ENCODE assay signal across 23 mouse cellular contexts in the genomic region with DNA sequence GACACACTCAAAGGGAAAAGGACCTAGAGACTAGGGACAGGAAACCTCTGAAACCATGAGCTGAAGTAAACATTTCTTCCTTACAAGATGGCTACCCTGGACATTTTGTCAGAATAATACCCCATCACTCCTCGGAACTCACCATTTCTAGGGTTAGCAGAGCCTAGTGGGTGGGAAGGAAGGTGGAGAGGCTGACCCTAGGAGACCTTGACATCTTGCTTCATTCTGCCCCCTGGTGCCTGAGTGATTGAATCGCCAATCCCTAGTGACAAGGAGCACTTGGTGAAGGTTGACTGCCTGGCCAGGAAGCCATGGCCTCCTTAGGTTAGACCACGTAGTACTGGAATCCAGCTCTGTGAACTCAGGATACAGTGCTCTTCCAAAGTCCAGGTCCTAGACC.
DNase-seq lines count a peak whose midpoint lies in the region; ATAC-seq and TF ChIP-seq lines count a peak whose summit lies in the region.
"Had no signal": no experiment of that assay in that cellular context is flagged by ENCODE, and none has a peak within 500 bp of the region (broad histone marks: within the 10 kb centered on the region; RNA-seq: fewer than 3 reads in every experiment).

No protein-coding gene starts in this region.

- TF ChIP-seq POLR2A in ES-Bruce4 (IDR thresholded peaks at IDR 0.05; ENCODE audit: insufficient read depth, low read length) (no peak), MEL (IDR thresholded peaks at IDR 0.05; ENCODE audit: control insufficient read depth in 1 of 2, insufficient read depth in 1 of 2, low read depth in 1 of 2, low read length in 2 of 2, poor library complexity in 1 of 2) (no peak)

- no peak overlapping the region for H3K27ac ChIP-seq in lung, embryonic 14.5 days (ENCODE audit: low read depth)
- H3K27ac ChIP-seq in ES-Bruce4 (ENCODE audit: insufficient read depth, low read length) (no peak overlapping the region), MEL (ENCODE audit: control insufficient read depth, low read depth, low read length) (no peak overlapping the region)
- no peak overlapping the region for H3K27ac ChIP-seq in hindbrain, postnatal 0 days
- no peak overlapping the region for H3K27ac ChIP-seq in embryonic facial prominence, embryonic 10.5 days (replicated peaks)
- H3K27ac ChIP-seq: embryonic facial prominence, embryonic 13.5 days; forebrain, embryonic 15.5 days; limb, embryonic 12.5 days; liver, embryonic 12.5 days; midbrain, embryonic 12.5 days had no signal

- H3K9me3 ChIP-seq in lung, embryonic 14.5 days (ENCODE audit: low read depth, low read length): no peaks in the 10 kb centered on the region
- H3K9me3 ChIP-seq in ES-Bruce4 (replicated peaks; ENCODE audit: control insufficient read depth, insufficient read depth, low read length, poor library complexity, severe bottlenecking) (no peaks in the 10 kb centered on the region), MEL (replicated peaks; ENCODE audit: insufficient read depth, low read length) (no peaks in the 10 kb centered on the region)
- no peaks in the 10 kb centered on the region for H3K9me3 ChIP-seq in hindbrain, postnatal 0 days (ENCODE audit: low read length)
- no peaks in the 10 kb centered on the region for H3K9me3 ChIP-seq in embryonic facial prominence, embryonic 10.5 days
- H3K9me3 ChIP-seq: embryonic facial prominence, embryonic 13.5 days; forebrain, embryonic 15.5 days; limb, embryonic 12.5 days; liver, embryonic 12.5 days; midbrain, embryonic 12.5 days had no signal

- H3K4me3 ChIP-seq in lung, embryonic 14.5 days (ENCODE audit: low read depth, low read length): no peak overlapping the region
- H3K4me3 ChIP-seq in ES-Bruce4 (ENCODE audit: low read depth, low read length) (no peak overlapping the region), MEL (ENCODE audit: control insufficient read depth in 1 of 2, insufficient read depth in 1 of 2, low read depth in 2 of 2, low read length in 2 of 2) (no peak overlapping the region)
- H3K4me3 ChIP-seq in hindbrain, postnatal 0 days (ENCODE audit: low read length): no peak overlapping the region
- no peak overlapping the region for H3K4me3 ChIP-seq in embryonic facial prominence, embryonic 10.5 days
- H3K4me3 ChIP-seq: embryonic facial prominence, embryonic 13.5 days; forebrain, embryonic 15.5 days; limb, embryonic 12.5 days; liver, embryonic 12.5 days; midbrain, embryonic 12.5 days had no signal

- DNase-seq in lung, embryonic 14.5 days: no peak
- no peak for DNase-seq in lung, postnatal 10 days
- peak; percentile 3 for DNase-seq in MEL (ENCODE audit: low read depth, low spot score)
- no peak for DNase-seq in hindbrain, postnatal 0 days (ENCODE audit: low spot score)
- DNase-seq in left cerebral cortex, postnatal 36 days (ENCODE audit: low spot score in 2 of 2): no peak
- DNase-seq in embryonic facial prominence, embryonic 10.5 days (ENCODE audit: low spot score): no peak
- DNase-seq: adrenal gland, postnatal 25 days; cerebellum, adult 11 months; heart, postnatal 14 days; kidney, adult 9 months; kidney, postnatal 4 days; lung, adult 2 months; lung, postnatal 4 days; right cerebral cortex, adult 18-20 months; thymus, postnatal 25 days had no signal

- intact Hi-C loops in left cerebral cortex, postnatal 36 days (cut with DNase I): no loop called here

- no peak for TF ChIP-seq RAD21 in MEL (IDR thresholded peaks at IDR 0.05; ENCODE audit: low read depth, low read length)

- no peak for ATAC-seq in lung, embryonic 14.5 days (ENCODE audit: insufficient read depth)
- no peak for ATAC-seq in hindbrain, postnatal 0 days
- ATAC-seq: forebrain, embryonic 15.5 days; inflammation-experienced regulatory T-cells, adult 6 months; liver, embryonic 12.5 days had no signal

- no peaks in the 10 kb centered on the region for H3K27me3 ChIP-seq in lung, embryonic 14.5 days (ENCODE audit: insufficient read depth, low read length)
- no peaks in the 10 kb centered on the region for H3K27me3 ChIP-seq in ES-Bruce4 (ENCODE audit: control insufficient read depth, insufficient read depth, low read length, poor library complexity, severe bottlenecking)
- no peaks in the 10 kb centered on the region for H3K27me3 ChIP-seq in MEL (ENCODE audit: control insufficient read depth in 1 of 2, insufficient read depth in 2 of 2, low read length in 2 of 2)
- H3K27me3 ChIP-seq in hindbrain, postnatal 0 days (ENCODE audit: insufficient read depth, low read length): no peaks in the 10 kb centered on the region
- H3K27me3 ChIP-seq in embryonic facial prominence, embryonic 10.5 days (replicated peaks; ENCODE audit: low read depth, poor library complexity, severe bottlenecking): no peaks in the 10 kb centered on the region
- H3K27me3 ChIP-seq: embryonic facial prominence, embryonic 13.5 days; liver, embryonic 12.5 days had no signal

- 71% methylated on average over 3 of the region's 3 CpGs for WGBS in lung, embryonic 14.5 days
- WGBS in hindbrain, postnatal 0 days: 67% methylated on average over 3 of the region's 3 CpGs
- 69% methylated on average over 3 of the region's 3 CpGs for WGBS in embryonic facial prominence, embryonic 10.5 days

- H3K79me2 ChIP-seq in MEL (ENCODE audit: control insufficient read depth, insufficient read depth, low read length, poor library complexity): no peaks in the 10 kb centered on the region

- H3K9ac ChIP-seq in lung, embryonic 14.5 days: no peak overlapping the region
- H3K9ac ChIP-seq in ES-Bruce4 (ENCODE audit: low read depth, poor library complexity, severe bottlenecking) (no peak overlapping the region), MEL (ENCODE audit: control insufficient read depth, low read depth, low read length, poor library complexity, severe bottlenecking) (no peak overlapping the region)
- no peak overlapping the region for H3K9ac ChIP-seq in hindbrain, postnatal 0 days (replicated peaks; ENCODE audit: low read length)
- H3K9ac ChIP-seq: embryonic facial prominence, embryonic 13.5 days; forebrain, embryonic 15.5 days; limb, embryonic 12.5 days; liver, embryonic 12.5 days; midbrain, embryonic 12.5 days had no signal

- peak; percentile 11; the same call in 1 of the 2 replicates for TF ChIP-seq CTCF in lung, embryonic 14.5 days (IDR thresholded peaks at IDR 0.05; ENCODE audit: low read depth)
- TF ChIP-seq CTCF in ES-Bruce4 (IDR thresholded peaks at IDR 0.05; ENCODE audit: low read depth, low read length): peak; percentile 7
- TF ChIP-seq CTCF in MEL (IDR thresholded peaks at IDR 0.05 in 2 of 3, conservative IDR thresholded peaks at IDR 0.05 in 1 of 3; ENCODE audit: control insufficient read depth in 1 of 3, insufficient read depth in 1 of 3, low read depth in 2 of 3, low read length in 3 of 3, poor library complexity in 1 of 3, severe bottlenecking in 1 of 3): no peak; a peak in 1 of 6 replicates
- peak; percentile 5; the same call in 1 of the 2 replicates for TF ChIP-seq CTCF in hindbrain, postnatal 0 days (IDR thresholded peaks at IDR 0.05; ENCODE audit: low read depth)

- H3K4me1 ChIP-seq in lung, embryonic 14.5 days (ENCODE audit: insufficient read depth): no peaks in the 10 kb centered on the region
- H3K4me1 ChIP-seq in ES-Bruce4 (ENCODE audit: control insufficient read depth, insufficient read depth, low read length): no peaks in the 10 kb centered on the region
- no peaks in the 10 kb centered on the region for H3K4me1 ChIP-seq in MEL (ENCODE audit: control insufficient read depth in 1 of 2, insufficient read depth in 2 of 2, low read length in 2 of 2)
- no peaks in the 10 kb centered on the region for H3K4me1 ChIP-seq in hindbrain, postnatal 0 days (ENCODE audit: insufficient read depth, low read length)
- H3K4me1 ChIP-seq in embryonic facial prominence, embryonic 10.5 days: no peaks in the 10 kb centered on the region
- H3K4me1 ChIP-seq: embryonic facial prominence, embryonic 13.5 days; limb, embryonic 12.5 days; liver, embryonic 12.5 days had no signal

- no peak overlapping the region for H3K4me2 ChIP-seq in lung, embryonic 14.5 days
- H3K4me2 ChIP-seq in hindbrain, postnatal 0 days (ENCODE audit: low read depth, low read length): no peak overlapping the region
- H3K4me2 ChIP-seq: embryonic facial prominence, embryonic 13.5 days; forebrain, embryonic 15.5 days; heart, embryonic 11.5 days; limb, embryonic 12.5 days; liver, embryonic 12.5 days; midbrain, embryonic 12.5 days had no signal

- TF ChIP-seq EP300 in ES-Bruce4 (IDR thresholded peaks at IDR 0.05; ENCODE audit: insufficient read depth, low read depth, low read length) (no peak), MEL (IDR thresholded peaks at IDR 0.05; ENCODE audit: low read depth in 1 of 2, low read length in 2 of 2) (no peak)

- H3K36me3 ChIP-seq in lung, embryonic 14.5 days (ENCODE audit: insufficient read depth): no peaks in the 10 kb centered on the region
- no peaks in the 10 kb centered on the region for H3K36me3 ChIP-seq in ES-Bruce4 (ENCODE audit: control insufficient read depth, insufficient read depth, low read length, poor library complexity, severe bottlenecking)
- no peaks in the 10 kb centered on the region for H3K36me3 ChIP-seq in MEL (ENCODE audit: control insufficient read depth in 1 of 2, insufficient read depth in 2 of 2, low read length in 2 of 2)
- no peaks in the 10 kb centered on the region for H3K36me3 ChIP-seq in hindbrain, postnatal 0 days (ENCODE audit: insufficient read depth, low read length)
- no peaks in the 10 kb centered on the region for H3K36me3 ChIP-seq in embryonic facial prominence, embryonic 10.5 days (replicated peaks)
- H3K36me3 ChIP-seq: embryonic facial prominence, embryonic 13.5 days; forebrain, embryonic 15.5 days; limb, embryonic 12.5 days; liver, embryonic 12.5 days; midbrain, embryonic 12.5 days had no signal

TF ChIP-seq in MEL, 35 proteins besides CTCF, POLR2A, EP300 and RAD21:
- TF ChIP-seq TCF12 (IDR thresholded peaks at IDR 0.05; ENCODE audit: low read depth, low read length): no peak
- TF ChIP-seq MAFK (IDR thresholded peaks at IDR 0.05; ENCODE audit: borderline replicate concordance, low read depth, low read length): no peak
- TF ChIP-seq HCFC1 (IDR thresholded peaks at IDR 0.05; ENCODE audit: low read depth, low read length): no peak
- no peak for TF ChIP-seq RCOR1 (IDR thresholded peaks at IDR 0.05; ENCODE audit: low read depth, low read length)
- no peak for TF ChIP-seq MAZ (IDR thresholded peaks at IDR 0.05; ENCODE audit: low read depth, low read length)

Comparison
In these comparisons a context has a peak if more than half of its experiments do, and no peak if none do; other contexts are left out.
1. CTCF ChIP-seq: peak in lung, embryonic 14.5 days (single experiment), ES-Bruce4 (single experiment) and hindbrain, postnatal 0 days (single experiment); none in MEL (0 of 3).